Mouse (Mus musculus) liver, embryonic 16.5 days (tissue): ENCODE data around the gene Nmnat1. TPM values are rescaled to one million over a fixed set of nuclear protein-coding genes. Genes with fewer than 3 reads are reported as not detected.

ENCODE experiments used
- ATAC-seq: fragments of 200-750 bp; cut with Nextera tagmentation; 2 replicates; pipeline ENCODE4 v1.8.0; 2017; ENCODE audit warnings: low read depth, mild to moderate bottlenecking, moderate number of reproducible peaks, moderate library complexity
- H3K27ac ChIP-seq: fragments of 300-500 bp; sonication (generic); 2 replicates; pipeline ENCODE4 v1.5.1; 2014; ENCODE audit warnings: mild to moderate bottlenecking, low read length
- H3K27me3 ChIP-seq: fragments of 300-500 bp; sonication (generic); 2 replicates; pipeline ENCODE4 v1.6.1; 2014; ENCODE audit warnings: low read depth, low read length, mixed read lengths; ENCODE audit not compliant: control insufficient read depth, insufficient read depth
- H3K36me3 ChIP-seq: fragments of 300-500 bp; sonication (generic); 2 replicates; pipeline ENCODE4 v1.6.1; 2014; ENCODE audit warnings: mild to moderate bottlenecking; ENCODE audit not compliant: control insufficient read depth, insufficient read depth
- H3K4me1 ChIP-seq: fragments of 300-500 bp; sonication (generic); 2 replicates; pipeline ENCODE4 v1.6.1; 2014; ENCODE audit warnings: low read depth, low read length, mixed read lengths; ENCODE audit not compliant: control insufficient read depth
- H3K4me2 ChIP-seq: fragments of 300-500 bp; sonication (generic); 2 replicates; pipeline ENCODE4 v1.6.1; 2014; ENCODE audit warnings: low read depth, low read length, mixed read lengths
- H3K4me3 ChIP-seq: fragments of 300-500 bp; sonication (generic); 2 replicates; pipeline ENCODE4 v1.5.1; 2014; ENCODE audit warnings: low read depth, mild to moderate bottlenecking, low read length
- H3K9ac ChIP-seq: fragments of 300-500 bp; sonication (generic); 2 replicates; pipeline ENCODE4 v1.6.1; 2014; ENCODE audit warnings: low read depth, low read length
- H3K9me3 ChIP-seq: fragments of 300-500 bp; sonication (generic); replicated peaks from 2 replicates; pipeline ENCODE4 v1.6.1; 2016; ENCODE audit warnings: low read length; ENCODE audit not compliant: control insufficient read depth
- WGBS: fragments of 180-500 bp; shearing (Covaris S2); extraction: QIAGEN DNeasy Blood & Tissue Kit; methylation state at CpG from one replicate; pipeline ENCODE4 v1.1.7; 2014; ENCODE audit not compliant: insufficient replicate concordance; 5-methylcytosine and 5-hydroxymethylcytosine counted together
- polyA plus RNA-seq: library from polyadenylated mRNA; unstranded; fragments of >200 nt; fragmentation: Nextera tagmentation; extraction: Ambion mirVana; gene quantifications from 2 replicates; pipeline ENCODE4 v1.2.1, GENCODE M21; 2015

Nmnat1 gene
- 4.7 and 5.2 TPM in 2 replicates for polyA plus RNA-seq

- H3K4me2 ChIP-seq, result peak within 1 kb of the TSS; percentile 82
- H3K9ac ChIP-seq, result peak within 1 kb of the TSS; percentile 69
- H3K4me1 ChIP-seq, result peaks cover 9% of the 10 kb centered on the region
- peak within 1 kb of the TSS; percentile 53 for H3K27ac ChIP-seq
- peaks cover 6% of the 10 kb centered on the region; the same call in 1 of the 2 replicates for H3K36me3 ChIP-seq
- WGBS, result under 1% methylated on average over 60 of the region's 60 CpGs
- peak; percentile 98 for ATAC-seq
- no peaks in the 10 kb centered on the region for H3K27me3 ChIP-seq
- no peaks in the 10 kb centered on the region for H3K9me3 ChIP-seq
- H3K4me3 ChIP-seq, result peak within 1 kb of the TSS; percentile 70
Measured at GRCm38 (mm10) chr4:149485053-149485824, at the start of gene Nmnat1, which contains the start of gene Lzic. Gene Nmnat1 (minus strand): TSS chr4:149485202. Gene Lzic (plus strand): TSS chr4:149485229.

GRCm38 (mm10) chr4:149529691-149530090 lies 44.7 kb upstream of the Nmnat1 start:
- no peak overlapping the region for H3K27ac ChIP-seq
- no peak for ATAC-seq
- 52% methylated on average over 6 of the region's 6 CpGs for WGBS

GRCm38 (mm10) chr4:149527621-149528354 lies 42.8 kb upstream of the Nmnat1 start:
- WGBS, result 65% methylated on average over 15 of the region's 15 CpGs
- no peak for ATAC-seq

More at GRCm38 (mm10) chr4:149529691-149530090, 44.7 kb upstream of the Nmnat1 start:
- no peaks in the 10 kb centered on the region for H3K27me3 ChIP-seq
- H3K36me3 ChIP-seq, result no peaks in the 10 kb centered on the region
- H3K4me1 ChIP-seq, result no peaks in the 10 kb centered on the region; the same call in 1 of the 2 replicates
- H3K9ac ChIP-seq, result no peak overlapping the region
- no peaks in the 10 kb centered on the region for H3K9me3 ChIP-seq
- no peak overlapping the region for H3K4me2 ChIP-seq
- H3K4me3 ChIP-seq, result no peak overlapping the region

GRCm38 (mm10) chr4:149526330-149526729 lies 41.3 kb upstream of the Nmnat1 start:
- Histone ChIP-seq H3K36me3 (no peaks in the 10 kb centered on the region), H3K9ac (no peak overlapping the region), H3K4me2 (no peak overlapping the region), H3K4me3 (no peak overlapping the region), H3K27me3 (no peaks in the 10 kb centered on the region), H3K27ac (no peak overlapping the region), H3K9me3 (no peaks in the 10 kb centered on the region), H3K4me1 (no peaks in the 10 kb centered on the region; the same call in 1 of the 2 replicates)
- no peak for ATAC-seq
- 49% methylated on average over 7 of the region's 7 CpGs for WGBS

More at GRCm38 (mm10) chr4:149527621-149528354, 42.8 kb upstream of the Nmnat1 start:
- Histone ChIP-seq H3K9ac (no peak overlapping the region), H3K36me3 (no peaks in the 10 kb centered on the region), H3K27ac (no peak overlapping the region), H3K4me3 (no peak overlapping the region), H3K4me1 (no peaks in the 10 kb centered on the region; the same call in 1 of the 2 replicates), H3K4me2 (no peak overlapping the region), H3K9me3 (no peaks in the 10 kb centered on the region), H3K27me3 (no peaks in the 10 kb centered on the region)

- no peak overlapping the region for H3K9ac ChIP-seq
- no peaks in the 10 kb centered on the region for H3K36me3 ChIP-seq
- H3K4me2 ChIP-seq, result no peak overlapping the region
- ATAC-seq, result no peak
- H3K27ac ChIP-seq, result no peak overlapping the region
- H3K4me3 ChIP-seq, result no peak overlapping the region
- WGBS, result 62% methylated on average over 6 of the region's 6 CpGs
- H3K27me3 ChIP-seq, result no peaks in the 10 kb centered on the region
- no peaks in the 10 kb centered on the region; the same call in 1 of the 2 replicates for H3K4me1 ChIP-seq
- no peaks in the 10 kb centered on the region for H3K9me3 ChIP-seq
Measured at GRCm38 (mm10) chr4:149525811-149526210, 40.8 kb upstream of the Nmnat1 start.

- H3K9me3 ChIP-seq, result no peaks in the 10 kb centered on the region
- H3K9ac ChIP-seq, result no peak overlapping the region
- H3K4me2 ChIP-seq, result no peak overlapping the region
- H3K4me1 ChIP-seq, result no peaks in the 10 kb centered on the region; the same call in 1 of the 2 replicates
- H3K36me3 ChIP-seq, result no peaks in the 10 kb centered on the region
- no peak overlapping the region for H3K4me3 ChIP-seq
- no peak for ATAC-seq
- H3K27me3 ChIP-seq, result no peaks in the 10 kb centered on the region
- H3K27ac ChIP-seq, result no peak overlapping the region
- 55% methylated on average over 4 of the region's 4 CpGs for WGBS
Measured at GRCm38 (mm10) chr4:149525170-149525569, 40.2 kb upstream of the Nmnat1 start.

- Histone ChIP-seq H3K36me3 (no peaks in the 10 kb centered on the region), H3K4me3 (no peak overlapping the region), H3K4me2 (no peak overlapping the region), H3K4me1 (no peaks in the 10 kb centered on the region; the same call in 1 of the 2 replicates), H3K9me3 (no peaks in the 10 kb centered on the region), H3K27ac (no peak overlapping the region), H3K27me3 (no peaks in the 10 kb centered on the region), H3K9ac (no peak overlapping the region)
- no peak for ATAC-seq
- WGBS, result 68% methylated on average over 6 of the region's 6 CpGs
Measured at GRCm38 (mm10) chr4:149523961-149524360, 39.0 kb upstream of the Nmnat1 start.

- no peaks in the 10 kb centered on the region for H3K9me3 ChIP-seq
- no peak overlapping the region for H3K27ac ChIP-seq
- ATAC-seq, result no peak
- H3K9ac ChIP-seq, result no peak overlapping the region
- H3K27me3 ChIP-seq, result peaks cover 6% of the 10 kb centered on the region
- peaks cover 11% of the 10 kb centered on the region for H3K4me1 ChIP-seq
- H3K4me2 ChIP-seq, result no peak overlapping the region
- WGBS, result 61% methylated on average over 10 of the region's 10 CpGs
- no peak overlapping the region for H3K4me3 ChIP-seq
- no peaks in the 10 kb centered on the region for H3K36me3 ChIP-seq
Measured at GRCm38 (mm10) chr4:149521258-149521657, 36.3 kb upstream of the Nmnat1 start.
